Mouse (Mus musculus) G1E (cell line): ENCODE measurements at regions not wholly inside any gene's neighbourhood (a gene's known extent, or its start where the extent isn't known, plus 50 kb on each side); places are given as distances from the start of the nearest gene placed in this dataset.

Source experiments
- CTCF ChIP-seq: IDR thresholded peaks from 2 replicates; pipeline ENCODE4 v1.5.1; 2012; ENCODE audit warnings: low read depth, low read length, inconsistent platforms, mixed read lengths
- GATA2 ChIP-seq: IDR thresholded peaks from 2 replicates; pipeline ENCODE4 v1.6.1; 2012; ENCODE audit warnings: low read depth, low read length, inconsistent platforms, borderline replicate concordance

GRCm38 (mm10) chr9:14032048-14032362, 204.5 kb downstream of the Fam76b start:
- TF ChIP-seq CTCF (no peak), GATA2 (no peak)
